Mouse (Mus musculus) E14TG2a.4 (cell line): ENCODE results near the gene Igll1.

Source experiments
- CTCF ChIP-seq: conservative IDR thresholded peaks from 2 replicates; pipeline ENCODE4 v1.5.1; 2014; ENCODE audit warnings: low read length
- NANOG ChIP-seq: IDR thresholded peaks from 2 replicates; pipeline ENCODE4 v1.6.1; 2014; ENCODE audit warnings: borderline replicate concordance, low read length, mixed read lengths
- POU5F1 ChIP-seq: IDR thresholded peaks from 2 replicates; pipeline ENCODE4 v1.6.1; 2014; ENCODE audit warnings: low read length, borderline replicate concordance

DNA sequence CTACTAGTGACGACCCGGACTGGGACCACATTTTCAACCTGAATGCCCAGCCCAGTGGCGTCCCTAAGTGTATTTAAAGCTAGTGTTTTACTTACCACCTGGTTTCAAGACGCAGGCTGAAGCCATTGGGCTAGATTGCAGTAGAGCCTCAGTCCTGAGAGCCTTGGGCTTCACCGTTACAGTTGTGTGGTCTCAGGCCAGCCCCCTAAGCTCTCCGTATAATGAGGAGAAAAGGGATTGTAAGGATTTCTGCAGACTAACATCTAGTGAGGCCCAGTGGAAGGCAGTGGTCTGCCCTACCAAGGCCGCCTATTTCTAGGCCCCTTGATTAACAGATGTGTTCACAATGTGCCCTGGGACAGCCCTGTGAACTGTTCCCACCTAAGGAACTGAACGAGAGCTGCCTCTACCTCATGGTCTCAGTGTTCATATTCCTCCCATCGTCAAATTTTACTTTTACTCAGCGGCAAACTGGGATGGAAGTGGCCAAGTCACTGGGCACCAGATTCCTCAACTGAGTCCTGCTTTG is 33.3 kb upstream of the Igll1 start:
- TF ChIP-seq CTCF (no peak), NANOG (no peak), POU5F1 (no peak)
